Mouse (Mus musculus): Measurements from ENCODE around the gene Desi1.

Gene Desi1

DNA sequence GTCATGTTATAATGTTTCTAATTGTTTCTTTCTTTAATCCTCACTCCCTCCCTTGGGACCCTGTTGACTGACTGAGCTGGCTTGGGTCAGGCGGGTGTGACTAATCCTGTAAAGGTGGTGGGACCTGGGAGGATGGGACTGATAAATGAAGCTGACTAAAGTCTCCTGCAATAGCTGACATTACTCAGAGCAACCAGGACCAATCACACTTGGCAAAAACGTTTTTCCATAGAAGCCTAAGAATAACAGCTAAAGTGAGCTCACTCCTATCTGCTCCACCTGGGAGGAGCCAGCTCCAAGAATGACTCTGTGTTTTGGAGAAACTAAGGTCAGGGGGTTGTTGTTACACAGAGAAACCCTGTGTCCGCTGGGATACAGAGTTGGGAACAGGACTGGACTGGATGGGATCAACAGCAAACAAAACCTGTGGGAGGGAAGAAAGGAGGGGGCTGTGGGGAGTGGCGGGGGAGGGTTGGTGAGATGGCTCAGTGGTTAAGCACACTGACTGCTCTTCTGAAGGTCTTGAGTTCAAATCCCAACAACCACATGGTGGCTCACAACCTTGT is 68.6 kb downstream of the Desi1 start:
- DNase-seq: no peak

DNA sequence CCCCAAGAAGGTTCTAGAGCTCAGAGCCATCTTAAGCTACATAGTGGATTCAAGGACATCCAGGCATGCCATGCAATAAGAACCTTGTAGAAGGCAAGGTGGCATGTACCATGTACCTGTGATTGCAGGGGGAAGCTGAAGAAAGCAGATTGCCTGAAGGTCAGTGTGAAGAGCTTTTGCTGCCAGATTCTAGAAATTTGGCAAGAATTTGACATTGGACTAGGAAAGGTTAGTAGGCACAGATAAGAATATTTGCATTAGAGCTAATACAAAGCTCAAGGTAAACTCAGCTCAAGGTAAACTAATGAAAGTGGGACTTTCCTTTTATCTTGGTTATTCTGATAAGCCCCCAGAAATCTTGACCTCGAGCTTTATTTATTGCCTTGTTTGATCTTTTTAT is 69.4 kb downstream of the Desi1 start:
- no peak for DNase-seq

DNA sequence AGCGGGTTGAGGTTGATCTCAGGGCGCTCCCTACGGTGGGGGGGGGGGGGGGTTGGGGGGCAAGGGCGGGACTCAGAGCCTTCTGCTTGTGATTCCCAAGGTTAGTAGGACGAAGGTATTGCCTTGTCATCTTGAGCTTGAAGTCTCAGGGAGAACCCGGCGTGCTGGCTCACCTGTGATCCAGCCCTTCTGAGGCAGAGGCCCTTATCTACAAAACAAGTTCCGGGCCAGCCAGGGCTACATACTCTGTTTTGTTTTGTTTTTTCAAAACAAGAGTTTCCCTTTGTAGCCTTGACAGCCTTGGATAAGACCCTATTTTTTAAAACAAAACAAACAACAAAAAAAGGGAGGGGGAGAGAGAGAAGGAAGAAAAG is 72.6 kb downstream of the Desi1 start:
- no peak for DNase-seq

DNA sequence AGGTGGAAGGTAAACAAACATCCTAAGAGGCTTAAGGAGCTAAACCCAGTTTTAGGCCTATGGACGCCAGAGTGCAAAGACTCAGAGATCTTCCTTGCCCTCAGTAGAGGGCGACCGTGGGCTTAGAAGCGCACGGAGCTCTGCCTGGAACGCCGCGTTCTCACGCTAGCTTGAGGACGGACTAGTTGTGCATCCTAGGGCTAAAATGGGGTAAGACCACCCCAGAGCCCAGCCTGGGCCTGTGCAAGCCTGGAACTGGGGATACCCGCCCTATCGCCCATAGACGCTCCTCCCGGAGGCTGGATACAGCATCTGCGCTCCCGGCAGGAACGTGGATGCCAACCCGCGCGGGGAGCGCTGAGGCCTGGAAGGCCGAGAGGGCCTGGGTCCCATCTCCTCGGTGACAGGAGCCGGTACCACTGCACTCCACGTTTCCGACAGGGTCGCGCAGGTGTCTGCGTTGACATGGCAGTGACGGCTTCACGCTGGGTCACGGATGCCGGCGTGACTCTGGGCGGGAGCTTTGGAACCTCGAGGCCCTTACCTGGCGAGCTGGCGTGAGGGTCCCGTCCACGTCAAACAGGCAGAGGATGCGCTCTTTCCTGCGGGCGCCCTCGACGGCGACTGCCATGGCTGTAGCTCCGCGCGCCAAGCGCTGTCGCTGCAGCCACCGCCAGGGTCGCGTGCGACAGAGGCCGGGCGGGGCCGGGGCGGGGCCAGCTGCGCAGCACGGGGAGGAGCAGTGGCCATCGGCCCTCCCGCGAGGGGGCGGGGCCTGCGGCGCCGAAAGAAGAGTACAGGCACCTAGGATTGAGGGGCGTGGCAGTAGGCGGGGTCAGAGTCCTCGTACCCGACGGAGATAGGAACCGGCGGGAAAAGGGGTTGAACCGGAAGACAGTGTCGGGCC is 73.2 kb downstream of the Desi1 start, which contains the start of gene Pmm1:
Pmm1 (minus strand) TSS at position 760 of the 907 bp plus-strand sequence.
- DNase-seq: peak; percentile 98 to 99

DNA sequence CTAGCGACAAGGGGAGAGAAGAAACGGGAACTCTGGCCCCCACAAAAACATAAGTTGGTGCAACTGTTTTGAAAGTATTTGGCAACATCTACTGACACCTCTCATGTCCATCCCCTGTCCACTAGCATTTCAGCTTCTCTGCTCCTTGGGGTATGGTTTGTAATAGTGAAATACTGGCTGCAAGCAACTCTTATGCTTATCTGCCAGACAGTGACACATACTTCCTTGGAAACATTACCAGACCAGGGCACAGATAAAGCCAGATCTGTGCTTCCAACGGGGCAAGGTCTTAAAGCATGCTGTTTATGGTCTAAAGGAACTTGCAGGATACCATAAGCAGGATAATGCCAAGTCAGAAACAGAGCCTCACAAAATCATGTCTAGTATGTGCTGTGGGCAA is 74.8 kb downstream of the Desi1 start:
- no peak for DNase-seq

DNA sequence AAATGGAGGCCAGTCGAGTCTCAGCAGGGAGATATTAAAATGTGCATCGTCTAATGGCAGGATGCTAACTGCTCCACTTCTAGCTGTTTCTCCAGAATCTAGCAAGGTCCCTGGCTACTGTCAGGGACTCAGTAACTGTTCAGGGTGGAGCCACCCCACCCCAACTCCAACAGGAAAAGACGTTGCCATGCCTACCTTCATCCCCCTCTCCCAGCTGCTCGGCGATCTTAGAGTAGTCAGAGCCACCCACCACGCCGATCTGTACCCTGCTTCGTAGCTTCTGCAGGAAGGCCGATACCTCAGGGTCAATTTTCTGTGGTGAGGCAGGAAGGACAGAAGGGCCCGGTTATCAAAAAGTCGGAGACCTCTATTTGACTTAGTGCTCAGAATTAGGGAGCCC is 76.1 kb downstream of the Desi1 start:
- no peak for DNase-seq

DNA sequence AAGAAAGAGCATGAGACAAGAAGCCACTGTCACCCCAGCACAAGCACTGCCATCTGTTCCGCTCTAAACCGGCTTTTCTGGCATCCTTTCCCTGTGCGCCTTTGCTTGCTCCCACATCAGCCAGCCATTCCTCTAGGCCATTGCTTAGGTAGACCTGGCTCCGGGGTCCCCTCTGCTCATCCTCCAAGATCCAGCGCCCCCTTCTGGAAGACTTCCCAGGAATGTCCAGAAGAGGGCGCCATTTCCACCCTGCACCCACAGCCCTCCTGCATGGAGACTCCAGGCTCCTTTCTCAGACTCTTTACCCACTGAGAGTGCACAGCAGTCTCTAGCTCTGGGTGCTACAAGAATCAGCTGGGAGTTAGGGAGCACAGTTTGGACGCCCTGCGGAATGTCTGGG is 77.2 kb downstream of the Desi1 start:
- DNase-seq: peak; percentile 59 to 64

DNA sequence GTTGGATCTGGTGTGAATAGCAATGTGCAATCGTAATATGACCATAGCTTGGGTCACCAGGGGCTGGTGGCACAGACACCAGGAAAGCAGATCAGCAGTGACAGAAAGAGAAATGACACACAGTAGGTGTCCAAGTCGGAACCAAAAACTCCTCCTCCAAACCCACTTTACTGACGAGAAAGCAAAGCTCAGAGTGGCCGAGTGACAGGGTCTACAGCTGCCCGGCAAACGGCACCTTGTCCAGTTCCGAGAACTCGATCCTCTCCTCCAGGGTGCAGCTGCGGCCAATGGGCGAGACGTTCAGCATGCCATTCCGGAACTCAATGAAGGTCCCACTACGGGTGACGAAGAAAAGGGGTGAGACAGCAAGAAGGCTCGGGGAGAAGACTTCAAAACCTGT is 78.2 kb downstream of the Desi1 start:
- no peak for DNase-seq

DNA sequence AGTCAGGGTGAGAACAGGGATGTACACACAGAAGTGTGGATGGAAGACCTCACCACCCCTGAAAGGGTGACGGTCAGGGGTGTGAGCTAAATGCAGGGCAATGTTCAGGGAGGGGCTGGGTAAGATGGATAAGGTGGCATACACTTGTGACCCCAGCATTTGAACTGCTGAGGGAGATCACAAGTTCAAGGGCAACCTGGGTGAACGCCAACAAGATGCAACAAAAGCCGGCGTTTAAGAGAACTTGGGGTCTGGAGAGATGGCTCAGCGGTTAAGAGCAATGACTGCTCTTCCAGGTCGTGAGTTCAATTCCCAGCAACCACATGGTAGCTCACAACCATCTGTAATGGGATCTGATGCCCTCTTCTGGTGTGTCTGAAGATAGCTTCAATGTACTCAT is 78.9 kb downstream of the Desi1 start:
- no peak for DNase-seq

DNA sequence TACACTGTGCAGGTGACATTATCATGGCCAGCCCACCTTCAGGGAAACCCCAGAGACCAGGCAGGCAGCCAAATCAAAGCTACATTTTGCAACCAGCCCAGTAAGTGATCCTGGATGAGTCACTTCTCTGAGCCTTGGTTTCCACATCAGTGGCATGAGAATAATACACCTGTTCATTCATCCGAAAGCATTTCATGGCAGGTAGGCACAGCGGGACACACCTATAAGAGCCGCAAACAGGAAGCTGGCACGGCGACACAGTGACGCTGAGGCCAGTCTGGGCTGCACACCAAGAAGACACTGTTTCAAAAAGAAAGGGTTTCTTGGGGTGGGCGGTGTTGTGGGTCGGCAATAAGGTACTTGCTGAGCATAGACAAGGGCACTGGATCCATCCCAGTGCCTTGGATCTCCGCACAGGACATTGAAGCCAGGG is 79.5 kb downstream of the Desi1 start:
- DNase-seq: peak; percentile 58 to 74

DNA sequence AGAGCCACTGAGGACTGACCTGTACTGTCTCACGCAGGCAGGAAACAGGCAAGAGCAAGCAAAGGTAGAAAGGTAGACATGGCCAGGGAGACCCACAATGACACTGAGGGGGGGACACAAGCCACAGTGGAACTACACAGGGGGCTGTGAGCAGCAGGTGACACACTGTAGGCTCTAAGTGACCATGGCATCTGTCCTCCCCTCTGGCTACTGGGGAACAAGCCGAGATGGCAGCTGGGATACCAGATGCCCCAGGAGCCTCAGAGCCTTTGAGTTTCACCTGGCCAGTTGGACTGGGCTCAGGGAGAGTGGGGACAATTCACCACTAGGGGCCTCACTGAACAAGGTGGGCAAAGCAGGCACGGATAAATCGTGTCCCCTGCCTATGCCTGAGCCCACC is 81.4 kb downstream of the Desi1 start:
- DNase-seq: peak in 1 of 2 experiments; percentile 16

DNA sequence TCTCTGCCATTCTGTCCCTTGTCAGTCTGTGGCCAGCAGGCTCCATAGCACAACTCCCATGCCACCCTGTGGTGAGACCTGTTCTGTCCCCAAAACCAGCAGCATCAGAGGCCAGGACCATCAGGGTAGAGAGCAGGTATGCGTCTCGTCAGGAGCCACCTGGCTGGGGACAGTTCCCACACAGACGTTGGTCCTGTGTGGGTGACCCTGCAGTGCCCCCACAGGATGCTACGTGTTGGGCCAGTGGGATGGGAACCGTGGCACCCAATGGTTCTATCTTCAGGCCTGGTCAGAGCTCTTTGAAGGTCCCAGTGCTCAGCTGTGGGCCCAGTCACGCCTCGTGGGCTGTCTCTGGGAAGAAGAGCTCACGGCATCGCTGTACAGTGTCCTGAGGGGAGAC is 82.5 kb downstream of the Desi1 start:
- DNase-seq: no peak

DNA sequence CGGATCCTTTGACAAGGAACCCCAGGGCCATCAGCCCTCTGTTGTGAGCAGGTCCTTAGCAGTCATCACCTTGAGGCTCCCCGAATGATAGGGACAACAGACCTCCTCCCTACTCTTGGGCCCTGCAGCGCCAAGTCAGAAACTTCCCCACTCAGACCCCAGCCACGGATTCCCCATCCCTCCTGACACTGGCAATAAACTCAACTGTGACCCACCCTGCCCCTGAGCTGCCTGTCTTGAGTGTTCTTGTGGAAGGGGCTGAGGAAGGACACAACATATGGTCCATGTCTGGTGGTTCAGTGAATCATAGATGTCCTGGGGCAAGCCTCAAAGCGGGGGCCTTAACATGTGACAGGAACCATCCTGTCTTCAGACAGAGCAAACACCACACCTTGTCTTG is 82.9 kb downstream of the Desi1 start:
- DNase-seq: no peak

DNA sequence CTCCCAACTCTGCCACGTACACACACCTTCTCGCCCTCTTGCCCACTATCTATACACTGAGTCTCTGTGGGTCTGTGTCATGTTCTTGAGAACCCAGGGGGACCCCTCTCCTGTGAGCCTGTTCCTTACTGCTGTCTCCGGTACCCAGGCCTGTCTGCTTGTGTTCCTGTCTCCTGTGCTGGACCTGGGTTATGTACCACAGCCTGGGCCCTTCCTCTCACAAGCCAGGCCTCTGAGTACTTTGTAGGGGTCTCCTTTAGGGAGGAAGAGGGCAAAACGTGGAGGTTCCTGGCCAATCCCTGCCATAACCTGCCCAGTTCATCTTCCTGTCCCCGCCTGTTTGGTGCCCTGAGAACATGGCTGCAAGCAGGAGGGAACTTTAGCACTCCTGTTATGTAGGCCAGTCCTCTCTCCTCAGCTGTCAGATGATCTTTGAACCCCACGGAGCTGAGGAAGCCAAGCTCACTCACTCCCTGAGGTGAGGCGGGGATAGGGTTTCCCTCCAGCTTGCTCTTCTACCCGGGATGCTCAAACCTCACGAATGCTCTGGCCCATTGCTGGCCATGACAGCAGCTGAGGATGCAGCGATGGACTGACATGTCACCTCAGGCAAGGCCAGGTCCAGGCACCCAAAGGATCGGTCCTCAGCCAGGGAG is 84.1 kb downstream of the Desi1 start:
- no peak for DNase-seq

DNA sequence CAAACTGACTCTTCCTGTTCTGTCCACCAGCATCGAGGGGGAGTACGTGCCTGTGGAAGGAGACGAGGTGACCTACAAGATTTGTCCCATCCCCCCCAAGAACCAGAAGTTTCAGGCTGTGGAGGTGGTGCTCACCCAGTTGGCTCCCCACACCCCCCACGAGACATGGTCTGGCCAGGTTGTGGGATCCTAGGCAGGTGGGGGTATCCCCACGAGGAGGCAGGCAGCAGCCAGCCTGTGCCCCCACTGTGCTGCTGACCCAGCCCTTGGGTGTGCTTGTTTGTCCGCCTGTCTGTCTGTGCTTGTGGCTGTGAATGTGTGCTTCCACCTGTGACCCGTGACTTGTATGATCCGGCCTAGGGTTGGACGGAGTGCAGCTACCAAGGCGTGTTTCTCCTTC is 84.6 kb downstream of the Desi1 start:
- no peak for DNase-seq

DNA sequence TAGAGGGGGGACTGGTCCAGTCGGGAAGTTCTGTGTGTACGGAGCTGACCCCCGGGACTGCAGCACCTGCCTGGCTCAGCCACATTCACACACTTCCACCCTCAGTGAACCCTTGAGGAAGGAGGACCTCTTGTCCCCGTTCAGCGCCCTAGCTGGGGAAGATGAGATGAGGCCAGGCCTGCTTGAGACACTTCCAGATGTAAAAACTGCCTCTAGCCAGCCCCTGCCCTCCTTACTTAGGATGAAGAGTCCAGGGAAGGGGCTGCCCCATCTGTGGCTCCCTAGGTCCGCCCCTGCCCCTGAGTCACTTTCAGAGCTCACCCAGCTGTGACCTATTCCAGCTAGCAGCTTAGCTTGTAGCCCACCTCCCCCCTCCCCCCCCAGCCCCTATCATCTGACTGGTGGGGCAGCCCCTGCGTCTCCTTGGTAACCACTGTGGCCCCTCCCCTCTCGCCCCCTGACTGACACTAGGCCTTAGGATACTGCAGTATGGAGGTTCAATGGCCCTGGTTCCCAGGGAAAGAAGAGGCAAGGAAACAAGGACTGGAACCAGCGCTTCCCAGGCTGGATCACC is 90.4 kb downstream of the Desi1 start:
- no peak for DNase-seq
